Mouse (Mus musculus) testis, adult 2 months (tissue): Measurements from ENCODE around the gene Grm8. TPM values are rescaled to one million over a fixed set of nuclear protein-coding genes. Genes with fewer than 3 reads are reported as not detected.

ENCODE experiments used
- H3K27ac ChIP-seq: fragments of 200-500 bp; 2 replicates; pipeline ENCODE4 v1.5.1; 2012; ENCODE audit warnings: low read depth, low read length; ENCODE audit not compliant: control insufficient read depth, insufficient read depth
- H3K27me3 ChIP-seq: fragments of 200-500 bp; 2 replicates; pipeline ENCODE4 v1.6.1; 2012; ENCODE audit warnings: mild to moderate bottlenecking, low read length, moderate library complexity; ENCODE audit not compliant: control insufficient read depth, insufficient read depth
- H3K36me3 ChIP-seq: fragments of 200-500 bp; 2 replicates; pipeline ENCODE4 v1.6.1; 2012; ENCODE audit warnings: mild to moderate bottlenecking, low read length; ENCODE audit not compliant: control insufficient read depth, insufficient read depth
- H3K4me1 ChIP-seq: fragments of 200-500 bp; 2 replicates; pipeline ENCODE4 v1.6.1; 2012; ENCODE audit warnings: low read length; ENCODE audit not compliant: control insufficient read depth, insufficient read depth
- H3K4me3 ChIP-seq: fragments of 200-500 bp; 2 replicates; pipeline ENCODE4 v1.5.1; 2012; ENCODE audit warnings: low read depth, mild to moderate bottlenecking, low read length, moderate library complexity, mixed read lengths; ENCODE audit not compliant: control insufficient read depth
- CTCF ChIP-seq: fragments of 200-500 bp; IDR thresholded peaks from 2 replicates; pipeline ENCODE4 v1.5.1; 2012; ENCODE audit warnings: low read depth, mild to moderate bottlenecking, inconsistent platforms, low read length, moderate library complexity; ENCODE audit not compliant: control insufficient read depth, insufficient read depth, insufficient replicate concordance
- POLR2A ChIP-seq: fragments of 200-500 bp; IDR thresholded peaks from 2 replicates; pipeline ENCODE4 v1.6.1; 2012; ENCODE audit warnings: low read depth, mild to moderate bottlenecking, inconsistent platforms, low read length, moderate library complexity; ENCODE audit not compliant: control insufficient read depth
- polyA plus RNA-seq: library from polyadenylated mRNA; depleted of rRNA; stranded (reverse); fragments of >200 nt; gene quantifications from 2 replicates; pipeline ENCODE4 v1.2.3, GENCODE M21; 2012

Grm8 gene
- polyA plus RNA-seq, 1 experiment = 0.17 TPM

- Histone ChIP-seq H3K36me3 (no peaks in the 10 kb centered on the region), H3K27me3 (no peaks in the 10 kb centered on the region), H3K4me1 (no peaks in the 10 kb centered on the region), H3K27ac (no peak overlapping the region), H3K4me3 (no peak overlapping the region)
- TF ChIP-seq CTCF = no peak
- no peak for TF ChIP-seq POLR2A
Measured at GRCm38 (mm10) chr6:27240416-27240815, 894.6 kb downstream of the Grm8 start.

DNA sequence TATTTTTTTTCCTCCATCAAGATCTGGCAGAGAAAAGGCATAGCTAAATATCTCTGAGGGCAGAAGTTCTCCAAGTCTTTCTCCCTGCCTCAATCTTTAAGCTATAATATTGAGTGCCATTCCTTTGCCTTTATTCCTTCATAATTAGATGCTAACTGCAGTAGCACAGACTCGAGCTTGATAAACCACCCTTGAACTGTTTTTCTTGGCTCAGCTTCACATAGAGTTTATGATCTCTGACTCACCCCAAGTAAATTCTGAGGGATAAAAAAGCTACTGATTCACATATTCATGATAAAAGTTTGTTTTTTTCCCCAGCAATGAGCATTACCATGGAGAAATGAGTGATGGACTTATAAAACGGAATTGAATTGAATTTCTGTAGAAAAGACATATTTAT lies 895.0 kb downstream of the Grm8 start:
- TF ChIP-seq POLR2A (no peak), CTCF (no peak)
- Histone ChIP-seq H3K27me3 (no peaks in the 10 kb centered on the region), H3K4me1 (no peaks in the 10 kb centered on the region), H3K4me3 (no peak overlapping the region), H3K36me3 (no peaks in the 10 kb centered on the region), H3K27ac (no peak overlapping the region)
